Mouse (Mus musculus) megakaryocyte, embryonic 14.5 days (primary cell): ENCODE measurements around the gene Fbxl5.

ENCODE experiments used
- FLI1 ChIP-seq: IDR thresholded peaks from 2 replicates; pipeline ENCODE4 v1.6.1; 2012; ENCODE audit warnings: low read length, inconsistent platforms, mixed read lengths
- GATA1 ChIP-seq: IDR thresholded peaks from 3 replicates; pipeline ENCODE4 v1.6.1; 2012; ENCODE audit warnings: mixed read lengths, low read length, inconsistent platforms, borderline replicate concordance

- no peak for TF ChIP-seq GATA1
- no peak for TF ChIP-seq FLI1
These were observed 5.7 kb downstream of the Fbxl5 start for GRCm38 (mm10) chr5:43815769-43816168.
